Mouse (Mus musculus) frontal cortex, adult (tissue): ENCODE measurements at regions not wholly inside any gene's neighbourhood (a gene's known extent, or its start where the extent isn't known, plus 50 kb on each side); places are given as distances from the start of the nearest gene placed in this dataset.

Experiments
- ATAC-seq: cut with Nextera tagmentation; 2 replicates; pipeline ENCODE4 v1.9.2; 2017; ENCODE audit warnings: mild to moderate bottlenecking, moderate library complexity, mixed read lengths; ENCODE audit not compliant: low TSS enrichment

DNA sequence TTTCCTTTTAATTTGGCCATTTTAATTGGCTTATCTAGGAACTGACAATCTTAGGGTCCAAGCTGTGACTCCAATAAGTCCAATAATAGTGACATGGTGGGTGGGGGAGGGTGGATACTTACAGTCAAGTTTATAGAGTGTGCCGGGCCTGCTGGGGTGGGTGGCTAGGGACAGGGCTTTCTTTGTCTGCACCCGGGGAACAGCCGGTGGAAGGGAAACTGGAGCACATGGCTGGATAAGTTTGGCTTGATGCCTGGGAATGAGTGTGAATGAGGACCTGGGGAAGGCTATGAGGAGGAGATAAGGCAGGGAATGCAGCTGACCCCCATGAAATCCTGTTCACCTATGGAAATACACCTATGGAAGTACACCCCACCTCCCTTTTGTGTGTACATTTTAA, 81.7 kb upstream of the Cers4 start:
- peak; percentile 60; the same call in 1 of the 2 replicates for ATAC-seq

DNA sequence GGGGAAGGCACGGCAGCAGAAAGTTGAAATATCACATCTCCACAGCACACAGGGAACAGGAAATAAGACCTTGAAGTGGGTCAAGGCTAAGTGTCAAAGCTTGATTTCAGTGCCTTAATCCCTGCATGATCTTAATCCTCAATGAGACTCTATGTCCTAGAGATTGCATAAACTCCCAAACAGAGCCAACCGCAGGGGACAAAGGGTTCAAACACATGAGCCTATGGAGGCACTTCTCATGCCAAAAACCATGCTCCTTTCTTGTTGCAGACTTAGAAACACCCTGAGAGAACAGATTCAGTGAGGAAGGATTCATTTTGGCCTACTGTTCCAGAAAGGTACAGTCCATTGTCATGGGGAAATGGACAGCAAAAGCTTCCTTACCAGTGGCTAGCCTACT, 81.0 kb upstream of the Cers4 start:
- no peak for ATAC-seq

DNA sequence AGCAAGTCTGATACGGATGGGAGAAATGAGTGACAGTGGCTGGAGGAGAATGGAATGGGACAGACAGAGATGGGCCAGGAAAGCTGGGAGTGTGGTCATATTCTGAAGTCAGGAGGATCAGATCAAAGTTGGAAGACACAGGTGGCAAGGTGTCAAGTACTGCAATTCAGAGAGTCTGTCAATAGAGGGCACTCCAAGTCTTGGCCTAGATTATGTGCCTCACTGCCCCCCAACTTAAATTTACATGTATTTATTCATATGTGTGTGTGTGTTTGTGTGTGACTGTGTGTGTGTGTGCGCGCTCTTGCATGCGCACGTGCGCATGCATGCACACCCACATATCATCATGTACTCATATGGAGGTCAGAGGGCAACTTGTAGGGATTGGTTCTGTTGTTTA, 79.6 kb upstream of the Cers4 start:
- ATAC-seq: peak; percentile 47; the same call in 1 of the 2 replicates

DNA sequence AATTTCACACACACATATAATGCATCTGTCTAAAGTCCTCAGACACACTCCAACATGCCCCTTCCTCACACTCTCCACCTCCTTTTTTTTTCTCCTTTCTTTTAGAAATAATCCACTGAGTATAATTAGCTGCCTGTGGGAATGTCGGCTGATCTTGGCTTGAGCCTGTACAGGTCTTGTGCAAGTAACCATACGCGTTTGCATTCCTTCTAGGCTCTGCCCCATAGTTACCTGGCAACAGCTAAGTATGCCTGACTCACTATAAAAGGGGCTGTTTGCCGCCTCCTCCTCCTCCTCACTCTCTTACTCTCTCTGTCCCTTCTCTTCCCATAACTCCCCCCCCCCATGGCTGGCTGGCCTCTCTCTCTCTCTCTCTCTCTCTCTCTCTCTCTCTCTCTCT, 79.1 kb upstream of the Cers4 start:
- peak; percentile 50 for ATAC-seq

DNA sequence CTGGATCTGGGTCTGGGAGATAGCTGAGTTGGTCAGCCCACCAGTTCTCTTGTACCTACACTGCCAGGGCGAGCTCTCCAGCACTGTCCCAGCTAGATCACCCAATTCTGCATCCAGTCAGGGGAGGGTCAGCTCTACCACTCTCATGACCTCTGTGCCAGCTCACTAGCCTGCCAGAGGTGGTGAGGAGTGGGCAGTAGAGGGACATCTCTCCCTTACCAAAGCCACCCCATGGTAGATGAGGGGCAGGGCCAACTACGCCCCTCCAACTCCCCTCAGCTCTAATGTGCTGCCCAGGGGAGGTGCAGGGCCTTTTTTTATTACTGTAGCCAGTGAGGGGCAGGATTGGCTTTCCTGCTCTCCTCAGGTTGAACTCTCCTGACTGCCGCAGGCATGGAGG, 75.7 kb upstream of the Cers4 start:
- ATAC-seq: no peak

DNA sequence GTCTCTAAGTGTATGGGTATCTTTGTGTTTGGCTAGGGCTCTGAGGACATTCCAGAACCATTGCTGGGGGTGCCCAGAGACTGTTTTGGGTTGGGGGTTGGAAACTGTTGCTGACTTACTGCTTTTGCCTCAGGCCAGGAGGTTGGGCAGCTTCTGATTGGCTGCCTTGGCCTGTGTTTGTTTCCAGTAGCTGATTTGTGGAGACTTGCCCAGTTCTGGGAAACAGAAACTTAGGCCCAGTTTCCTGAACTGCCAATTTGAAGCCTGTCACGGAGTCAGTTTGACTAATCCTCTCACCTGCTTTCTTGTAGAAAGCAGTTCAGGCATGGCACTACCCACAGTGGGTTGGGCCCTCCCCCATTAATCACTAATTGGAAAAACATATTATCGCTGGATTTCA, 59.7 kb upstream of the Cers4 start:
- no peak for ATAC-seq

DNA sequence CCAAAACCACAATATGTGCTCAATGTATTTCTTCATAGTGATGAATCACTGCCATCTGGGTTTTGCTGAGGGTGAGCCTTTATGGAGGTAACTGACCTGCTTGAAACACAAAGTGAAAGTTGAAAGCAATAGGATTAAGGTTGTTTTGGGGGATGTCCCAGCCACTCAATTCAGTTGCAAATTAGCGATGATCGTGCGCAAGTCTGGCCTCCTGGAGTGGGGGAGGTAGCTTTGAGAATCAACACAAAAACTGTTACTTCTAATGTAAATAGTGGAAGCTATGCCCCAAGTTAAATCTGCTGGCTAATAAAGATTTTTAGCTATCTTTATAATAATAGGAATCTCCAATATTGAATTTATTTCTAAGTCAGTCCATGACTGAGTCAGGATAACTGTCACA, 56.3 kb upstream of the Cers4 start:
- no peak for ATAC-seq
